Mouse (Mus musculus): Measurements from ENCODE around the gene Iqch. TPM values are rescaled to one million over a fixed set of nuclear protein-coding genes. Genes with fewer than 3 reads are reported as not detected.
"Not testable (repeated sequence)": the region's sequence is repeated elsewhere in the genome, so short reads cannot be mapped to it uniquely, and the experiment has no call there.

The Iqch gene
- polyA plus RNA-seq, 1 experiment = 0.11 TPM

DNA sequence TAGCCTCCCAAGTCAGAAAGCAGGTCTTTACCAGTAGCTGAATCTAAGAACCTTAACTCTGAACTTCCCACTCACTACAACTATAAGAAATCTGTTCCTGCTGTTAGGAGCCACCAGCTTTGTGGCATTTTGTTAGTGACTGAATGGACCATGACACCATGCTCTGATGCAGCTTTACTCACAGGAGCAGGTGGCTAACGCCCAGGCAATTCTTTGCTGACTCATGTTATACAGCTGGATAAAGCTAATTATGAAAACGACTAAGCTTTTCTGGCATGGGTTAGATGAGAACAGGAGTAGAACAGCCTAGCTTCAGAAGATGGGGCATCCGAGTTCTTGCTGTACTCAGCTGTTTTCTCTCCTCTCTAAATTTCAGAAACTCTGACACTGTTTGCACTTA is 48.7 kb downstream of the Iqch start:
- H3K4me3 ChIP-seq (replicated peaks; ENCODE audit: extremely low read depth, low read depth, low read length) = no peak overlapping the region
- DNase-seq = no peak
- TF ChIP-seq POLR2A (IDR thresholded peaks at IDR 0.05; ENCODE audit: borderline replicate concordance, extremely low read depth, low read depth, low read length) = no peak
- TF ChIP-seq CTCF (IDR thresholded peaks at IDR 0.05; ENCODE audit: insufficient read depth, low read length) = no peak
- 75% methylated on average over 3 of the region's 3 CpGs for WGBS
- peaks cover 3% of the 10 kb centered on the region; the same call in 1 of the 2 replicates for H3K4me1 ChIP-seq (ENCODE audit: control insufficient read depth, insufficient read depth, low read length)

DNA sequence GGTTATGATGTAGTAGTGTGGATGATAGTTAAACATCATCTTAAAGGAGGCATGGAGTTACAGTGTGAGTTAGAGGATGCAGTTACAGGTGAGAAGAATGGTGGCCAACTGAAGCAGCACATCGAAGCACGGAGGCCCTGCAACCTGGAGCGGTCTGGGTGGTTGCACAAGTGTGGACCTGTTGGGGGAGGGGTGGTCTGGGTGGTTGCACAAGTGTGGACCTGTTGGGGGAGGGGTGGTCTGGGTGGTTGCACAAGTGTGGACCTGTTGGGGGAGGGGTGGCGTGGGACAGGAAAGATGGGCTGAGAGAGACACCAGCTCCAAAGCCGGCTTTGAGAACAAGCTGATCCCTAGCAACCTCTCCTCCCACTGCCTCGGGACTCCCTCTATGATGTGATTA is 51.6 kb downstream of the Iqch start:
- WGBS = 80% methylated on average over 6 of the region's 6 CpGs
- not testable (repeated sequence) for H3K4me1 ChIP-seq (ENCODE audit: control insufficient read depth, insufficient read depth, low read length); H3K4me3 ChIP-seq (replicated peaks; ENCODE audit: extremely low read depth, low read depth, low read length); DNase-seq

DNA sequence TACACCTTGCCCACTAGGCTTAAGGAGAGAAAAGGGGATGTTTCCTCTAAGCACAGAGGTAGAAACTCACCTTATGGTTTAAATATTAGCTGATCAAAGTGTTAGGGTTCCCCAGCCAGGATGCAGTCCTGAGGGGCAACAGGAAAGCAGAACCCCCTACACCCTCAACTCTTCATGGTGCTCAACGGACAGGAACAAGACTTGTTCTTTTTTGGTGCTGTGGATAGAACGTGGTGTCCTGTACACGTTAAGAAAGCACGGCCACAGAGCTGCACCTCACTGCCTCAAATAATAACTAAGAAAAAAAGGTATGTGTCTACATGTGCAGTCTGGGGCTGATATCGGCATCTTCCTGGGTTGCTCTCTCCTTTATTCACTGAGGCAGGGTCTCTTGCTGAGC is 53.3 kb downstream of the Iqch start:
- 76% methylated on average over 5 of the region's 5 CpGs for whole genome bisulfite sequencing
- DNase-seq = no peak
- Histone ChIP-seq H3K4me3 (replicated peaks; ENCODE audit: extremely low read depth, low read depth, low read length) (no peak overlapping the region), H3K4me1 (ENCODE audit: control insufficient read depth, insufficient read depth, low read length) (no peaks in the 10 kb centered on the region)
- no peak for TF ChIP-seq POLR2A (IDR thresholded peaks at IDR 0.05; ENCODE audit: borderline replicate concordance, extremely low read depth, low read depth, low read length)
- TF ChIP-seq CTCF (IDR thresholded peaks at IDR 0.05; ENCODE audit: insufficient read depth, low read length) = no peak

DNA sequence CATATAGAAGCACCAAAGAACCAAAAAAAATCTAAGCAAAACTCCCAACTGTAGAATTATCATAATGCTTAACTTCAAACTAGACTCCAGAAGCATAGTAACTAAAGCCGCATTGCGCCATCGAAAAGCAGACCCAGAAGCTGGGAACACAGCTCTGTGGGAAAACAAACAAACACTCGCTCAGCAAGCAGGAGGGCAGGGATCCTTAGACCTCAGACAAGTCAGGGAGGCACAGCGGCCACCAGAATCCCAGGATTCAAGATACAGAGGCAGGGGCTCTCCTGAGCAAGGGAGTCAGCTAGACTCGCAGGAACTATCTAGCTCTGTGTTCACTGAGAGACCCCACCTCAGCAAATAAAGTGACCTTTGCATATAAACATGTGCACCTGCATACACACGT is 60.4 kb downstream of the Iqch start:
- WGBS = 52% methylated on average over 7 of the region's 7 CpGs

DNA sequence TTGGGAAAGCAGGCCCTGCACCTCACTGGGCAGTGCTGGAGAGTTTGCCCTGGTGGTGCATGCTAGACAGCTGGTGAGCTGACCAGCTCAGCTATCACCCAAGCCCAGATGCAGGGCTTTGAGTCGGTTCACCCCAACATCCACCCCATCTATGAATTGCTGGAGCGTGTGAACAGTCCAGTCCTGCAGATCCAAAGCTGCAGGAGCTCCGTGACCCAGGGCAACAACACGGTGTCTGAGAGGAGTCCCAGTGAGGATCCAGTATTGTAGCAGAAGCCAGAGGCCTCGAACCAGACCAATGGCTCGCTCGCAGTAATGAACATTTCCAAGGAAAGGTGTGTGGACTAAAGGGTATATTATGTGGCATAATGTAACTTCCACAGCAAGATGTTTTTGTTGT is 61.0 kb downstream of the Iqch start:
- WGBS = 87% methylated on average over 7 of the region's 7 CpGs
- no peak overlapping the region for H3K4me3 ChIP-seq (replicated peaks; ENCODE audit: extremely low read depth, low read depth, low read length)
- DNase-seq = no peak
- TF ChIP-seq CTCF (IDR thresholded peaks at IDR 0.05; ENCODE audit: insufficient read depth, low read length) (no peak), POLR2A (IDR thresholded peaks at IDR 0.05; ENCODE audit: borderline replicate concordance, extremely low read depth, low read depth, low read length) (no peak)
- H3K4me1 ChIP-seq (ENCODE audit: control insufficient read depth, insufficient read depth, low read length) = no peaks in the 10 kb centered on the region

More for the DNA sequence above, 60.4 kb downstream of the Iqch start:
- Histone ChIP-seq H3K4me1 (ENCODE audit: control insufficient read depth, insufficient read depth, low read length) (no peaks in the 10 kb centered on the region), H3K4me3 (replicated peaks; ENCODE audit: extremely low read depth, low read depth, low read length) (no peak overlapping the region)
- no peak for TF ChIP-seq CTCF (IDR thresholded peaks at IDR 0.05; ENCODE audit: insufficient read depth, low read length)
- TF ChIP-seq POLR2A (IDR thresholded peaks at IDR 0.05; ENCODE audit: borderline replicate concordance, extremely low read depth, low read depth, low read length) = no peak
- DNase-seq = no peak

DNA sequence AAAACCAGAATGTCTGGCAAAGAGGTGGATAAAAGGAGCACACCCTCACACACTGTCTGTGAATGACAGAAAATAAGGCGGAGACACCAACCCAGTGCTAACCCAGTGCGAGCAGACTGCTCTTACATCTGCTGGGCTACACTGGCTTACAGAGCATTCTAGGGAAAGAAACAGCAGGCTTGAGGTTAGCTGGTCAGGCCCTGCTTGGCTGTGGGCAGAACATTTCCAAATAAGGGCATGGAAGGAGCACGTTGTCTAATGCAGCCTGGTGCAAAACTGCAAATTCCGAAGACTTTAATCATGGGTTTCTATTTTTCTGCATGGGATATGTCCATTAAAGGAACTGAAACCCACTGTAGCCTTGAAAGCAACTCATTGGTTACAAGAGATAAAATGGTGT is 64.8 kb downstream of the Iqch start:
- TF ChIP-seq CTCF (IDR thresholded peaks at IDR 0.05; ENCODE audit: insufficient read depth, low read length) = no peak
- no peak for TF ChIP-seq POLR2A (IDR thresholded peaks at IDR 0.05; ENCODE audit: borderline replicate concordance, extremely low read depth, low read depth, low read length)
- H3K4me3 ChIP-seq (replicated peaks; ENCODE audit: extremely low read depth, low read depth, low read length) = no peak overlapping the region
- 82% methylated on average over 4 of the region's 4 CpGs for WGBS
- H3K4me1 ChIP-seq (ENCODE audit: control insufficient read depth, insufficient read depth, low read length) = no peaks in the 10 kb centered on the region
- no peak for DNase-seq

DNA sequence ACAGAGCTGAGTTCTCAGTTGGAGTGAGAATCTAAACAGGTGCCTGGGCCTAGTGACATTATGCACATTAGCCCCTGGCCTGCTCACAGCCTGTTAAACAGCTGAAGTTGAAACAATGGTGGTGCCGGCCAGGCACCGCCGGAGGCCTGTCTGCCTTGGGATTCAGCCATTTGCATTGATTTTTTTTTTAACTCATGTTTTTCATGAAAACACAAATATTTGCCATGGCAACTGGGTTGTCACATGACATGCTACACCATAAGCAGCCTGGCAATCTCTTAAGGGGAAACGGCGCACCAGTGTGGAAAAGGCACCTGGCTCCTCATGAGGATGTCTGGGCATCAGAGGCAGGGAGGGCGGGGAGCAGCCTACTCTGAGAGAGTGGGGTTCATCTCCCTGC is 67.3 kb downstream of the Iqch start:
- H3K4me1 ChIP-seq (ENCODE audit: control insufficient read depth, insufficient read depth, low read length) = no peaks in the 10 kb centered on the region
- WGBS = 83% methylated on average over 6 of the region's 6 CpGs
- no peak for TF ChIP-seq CTCF (IDR thresholded peaks at IDR 0.05; ENCODE audit: insufficient read depth, low read length)
- no peak for TF ChIP-seq POLR2A (IDR thresholded peaks at IDR 0.05; ENCODE audit: borderline replicate concordance, extremely low read depth, low read depth, low read length)
- no peak for DNase-seq
- no peak overlapping the region for H3K4me3 ChIP-seq (replicated peaks; ENCODE audit: extremely low read depth, low read depth, low read length)

DNA sequence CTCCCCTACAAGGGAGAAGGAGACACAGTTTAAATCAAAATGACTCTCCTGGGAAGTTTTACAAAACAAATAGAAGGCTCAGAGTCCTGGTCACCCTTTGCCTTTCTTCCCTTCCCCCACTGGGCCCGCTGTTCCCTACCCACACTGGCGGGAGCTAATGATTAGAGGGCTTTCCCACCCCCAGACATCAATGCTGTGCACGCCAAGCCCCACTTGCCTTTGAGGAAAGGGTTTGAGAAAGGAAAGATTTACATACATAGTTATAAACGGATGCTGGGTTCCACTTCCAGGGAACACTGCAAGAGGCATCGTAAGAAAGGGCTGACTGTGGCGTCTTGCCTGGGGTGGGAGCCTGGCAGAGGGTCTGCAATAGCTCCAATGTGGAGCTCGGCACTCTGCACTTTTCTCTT is 67.9 kb downstream of the Iqch start:
- Histone ChIP-seq H3K4me3 (replicated peaks; ENCODE audit: extremely low read depth, low read depth, low read length) (no peak overlapping the region), H3K4me1 (ENCODE audit: control insufficient read depth, insufficient read depth, low read length) (no peaks in the 10 kb centered on the region)
- no peak for TF ChIP-seq POLR2A (IDR thresholded peaks at IDR 0.05; ENCODE audit: borderline replicate concordance, extremely low read depth, low read depth, low read length)
- TF ChIP-seq CTCF (IDR thresholded peaks at IDR 0.05; ENCODE audit: insufficient read depth, low read length) = no peak
- DNase-seq = no peak
- 64% methylated on average over 7 of the region's 7 CpGs for WGBS

DNA sequence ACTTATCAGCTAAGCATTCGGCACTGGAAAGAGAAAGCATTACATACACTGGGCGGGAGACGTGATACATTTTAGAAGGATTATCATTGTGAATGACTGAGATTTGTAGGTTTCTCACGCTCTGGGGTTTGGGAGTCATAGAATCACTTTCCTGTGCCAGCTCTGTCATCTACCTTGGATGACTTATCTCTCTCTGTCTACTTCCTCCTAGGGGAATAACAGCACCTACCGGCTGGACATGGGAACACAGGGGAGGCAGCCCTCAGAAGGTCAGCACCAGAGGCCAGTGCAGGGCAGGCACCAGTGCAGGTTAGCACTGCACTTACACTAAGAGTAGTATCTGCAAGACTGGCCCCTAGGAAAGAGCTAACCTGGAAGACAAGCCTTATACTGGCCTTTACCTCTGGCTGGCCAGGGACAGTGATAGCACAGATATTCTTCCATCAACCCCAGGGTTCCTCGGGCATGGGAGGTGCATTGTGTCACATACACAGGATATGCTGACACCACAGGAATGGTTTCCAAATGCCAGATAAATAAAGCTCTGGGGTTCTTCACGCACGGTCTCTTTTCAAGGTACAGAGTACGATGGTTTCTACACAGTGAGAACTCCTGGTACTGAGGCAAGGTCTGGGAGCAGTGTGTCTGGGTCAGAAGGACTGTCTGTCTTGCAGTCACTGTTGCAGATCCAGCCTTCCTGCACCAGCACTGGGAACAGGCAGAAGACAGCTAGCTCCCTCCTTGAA is 69.2 kb downstream of the Iqch start:
- 61% methylated on average over 9 of the region's 9 CpGs for WGBS
- no peak for TF ChIP-seq POLR2A (IDR thresholded peaks at IDR 0.05; ENCODE audit: borderline replicate concordance, extremely low read depth, low read depth, low read length)
- no peak for TF ChIP-seq CTCF (IDR thresholded peaks at IDR 0.05; ENCODE audit: insufficient read depth, low read length)
- Histone ChIP-seq H3K4me1 (ENCODE audit: control insufficient read depth, insufficient read depth, low read length) (no peaks in the 10 kb centered on the region), H3K4me3 (replicated peaks; ENCODE audit: extremely low read depth, low read depth, low read length) (no peak overlapping the region)
- DNase-seq = no peak

DNA sequence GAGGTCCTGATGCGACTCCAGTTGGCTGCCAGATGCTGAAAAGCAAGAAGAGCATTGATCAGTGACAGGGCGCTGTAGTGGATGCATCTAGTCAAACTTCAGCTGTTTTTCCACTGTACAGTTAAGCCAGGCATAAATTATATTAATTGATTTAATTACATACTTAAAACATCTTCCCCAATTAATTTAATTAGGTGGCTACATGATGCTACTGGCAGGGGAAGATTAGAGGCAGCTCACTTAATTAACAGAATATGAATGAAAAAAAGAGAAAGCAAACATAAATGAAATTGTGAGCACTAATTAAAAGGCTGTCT is 78.4 kb downstream of the Iqch start:
- DNase-seq = no peak
- TF ChIP-seq CTCF (IDR thresholded peaks at IDR 0.05; ENCODE audit: insufficient read depth, low read length) (no peak), POLR2A (IDR thresholded peaks at IDR 0.05; ENCODE audit: borderline replicate concordance, extremely low read depth, low read depth, low read length) (no peak)
- no peak overlapping the region for H3K4me3 ChIP-seq (replicated peaks; ENCODE audit: extremely low read depth, low read depth, low read length)
- no peaks in the 10 kb centered on the region for H3K4me1 ChIP-seq (ENCODE audit: control insufficient read depth, insufficient read depth, low read length)
- WGBS = 90% methylated on average over 2 of the region's 2 CpGs

Data from lung, adult 2 months (tissue).